Mouse (Mus musculus) embryonic stem cell, embryonic (primary cell): ENCODE measurements around the gene Taar7b.

Experiments
- CTCF ChIA-PET, 4 experiments: fragments of 300-600 bp in 2 of 4; fragments of 350-600 bp in 2 of 4; sonication (Branson Sonifier 250); formaldehyde crosslinking; loops; one replicate each; lab custom pipeline; 2022; ENCODE audit warnings: inconsistent platforms in 2 of 4; lab: Charles Lee
- POLR2A ChIA-PET, 4 experiments: fragments of 300-600 bp in 2 of 4; fragments of 350-600 bp in 2 of 4; sonication (Branson Sonifier 250); formaldehyde crosslinking; loops; one replicate each; lab custom pipeline; 2022; ENCODE audit warnings: antibody characterized with exemption in 4 of 4, inconsistent platforms in 1 of 4; lab: Charles Lee

The Taar7b gene

GRCm38 (mm10) chr10:24037314-24037713, 37.6 kb downstream of the Taar7b start, which contains the start of gene Taar7e:
TSS of gene Taar7e (plus strand) at chr10:24037614.
- POLR2A ChIA-PET = no interaction called here
- CTCF ChIA-PET = interaction anchor here in 1 of 4 experiments (1.1 kb wide), 1 partner anchor 73 kb away, joined by 3 read pairs; no protein-coding TSS in a partner anchor

- CTCF ChIA-PET = interaction anchor here in 1 of 4 experiments (0.6 kb wide), 1 partner anchor 88 kb away, joined by 4 read pairs; no protein-coding TSS in a partner anchor
- POLR2A ChIA-PET = no interaction called here
Measured at GRCm38 (mm10) chr10:24040120-24040869, 40.6 kb downstream of the Taar7b start.

- CTCF ChIA-PET = no interaction called here
- POLR2A ChIA-PET = no interaction called here
Measured at GRCm38 (mm10) chr10:24049210-24049609, 49.5 kb downstream of the Taar7b start, which contains the start of gene Taar7f. TSS of gene Taar7f (plus strand) at chr10:24049510.
